ENCODE assay signal across 26 mouse cellular contexts in genomic region chr16:33765477-33765876, GRCm38 (mm10). TPM values are rescaled to one million over a fixed set of nuclear protein-coding genes. Genes with fewer than 3 reads are reported as not detected.
A peak's percentile ranks its signal among the peaks of the same experiment; 100 is the strongest.
DNase-seq lines count a peak whose midpoint lies in the region; ATAC-seq lines count a peak whose summit lies in the region.
"Had no signal": no experiment of that assay in that cellular context is flagged by ENCODE, and none has a peak within 500 bp of the region (broad histone marks: within the 10 kb centered on the region; RNA-seq: fewer than 3 reads in every experiment).

No protein-coding gene starts in this region.

- H3K36me3 ChIP-seq in forebrain, embryonic 13.5 days (ENCODE audit: poor library complexity, severe bottlenecking): peaks cover 40% of the 10 kb centered on the region
- H3K36me3 ChIP-seq in forebrain, embryonic 16.5 days (ENCODE audit: control insufficient read depth, insufficient read depth): no peaks in the 10 kb centered on the region
- peaks cover 5% of the 10 kb centered on the region; the same call in 1 of the 2 replicates for H3K36me3 ChIP-seq in intestine, embryonic 16.5 days (ENCODE audit: control insufficient read depth, insufficient read depth, low read length)
- H3K36me3 ChIP-seq in midbrain, embryonic 14.5 days (ENCODE audit: control insufficient read depth, insufficient read depth, low read length): no peaks in the 10 kb centered on the region
- 0 out of 2 replicates have a peak, but pooled peaks cover 7% of the 10 kb centered on the region for H3K36me3 ChIP-seq in heart, embryonic 11.5 days (ENCODE audit: control insufficient read depth, insufficient read depth, low read length)

- H3K27ac ChIP-seq in forebrain, embryonic 13.5 days: peak overlapping the region; percentile 59
- H3K27ac ChIP-seq in forebrain, embryonic 16.5 days (ENCODE audit: low read length): no peak overlapping the region
- peak overlapping the region; percentile 92 for H3K27ac ChIP-seq in intestine, embryonic 16.5 days (ENCODE audit: low read length)
- peak overlapping the region; percentile 53 for H3K27ac ChIP-seq in midbrain, embryonic 14.5 days (replicated peaks; ENCODE audit: low read depth, low read length)
- H3K27ac ChIP-seq in heart, embryonic 11.5 days (ENCODE audit: low read depth, low read length): no peak overlapping the region
- H3K27ac ChIP-seq: heart, adult 2 months; hindbrain, embryonic 14.5 days; layer of hippocampus, adult 2 months; limb, embryonic 13.5 days; liver, embryonic 12.5 days had no signal

- no peak for DNase-seq in midbrain, embryonic 14.5 days
- DNase-seq in layer of hippocampus, adult 8-10 months (ENCODE audit: low spot score in 2 of 2): no peak
- no peak for DNase-seq in layer of hippocampus, adult 9-10 months (ENCODE audit: low spot score)
- DNase-seq: cerebellum, adult 11 months; cerebellum, postnatal 10 days; gastrocnemius, postnatal 36 days; heart, adult 2 months; heart, postnatal 36 days; kidney, postnatal 25 days; lung, adult 18-20 months; lung, postnatal 10 days; right cerebral cortex, postnatal 25 days; thymus, adult 2 months; thymus, postnatal 4 days had no signal

- WGBS in forebrain, embryonic 13.5 days: 94% methylated on average over 2 of the region's 2 CpGs
- 92% methylated on average over 2 of the region's 2 CpGs for WGBS in forebrain, embryonic 16.5 days
- 92% methylated on average over 2 of the region's 2 CpGs for WGBS in intestine, embryonic 16.5 days
- WGBS in midbrain, embryonic 14.5 days: 93% methylated on average over 2 of the region's 2 CpGs
- 82% methylated on average over 2 of the region's 2 CpGs for WGBS in heart, embryonic 11.5 days (ENCODE audit: insufficient replicate concordance)

- no peak overlapping the region for H3K4me2 ChIP-seq in forebrain, embryonic 13.5 days
- H3K4me2 ChIP-seq in forebrain, embryonic 16.5 days (ENCODE audit: low read length): no peak overlapping the region
- 0 out of 2 replicates have a peak overlapping the region, but pooled peaks have one; percentile 28 for H3K4me2 ChIP-seq in intestine, embryonic 16.5 days (ENCODE audit: low read depth, low read length)
- H3K4me2 ChIP-seq in midbrain, embryonic 14.5 days (ENCODE audit: low read length): no peak overlapping the region
- no peak overlapping the region for H3K4me2 ChIP-seq in heart, embryonic 11.5 days
- H3K4me2 ChIP-seq: limb, embryonic 13.5 days had no signal

- H3K27me3 ChIP-seq in forebrain, embryonic 13.5 days: no peaks in the 10 kb centered on the region
- H3K27me3 ChIP-seq in forebrain, embryonic 16.5 days (replicated peaks; ENCODE audit: control insufficient read depth, insufficient read depth, low read length): no peaks in the 10 kb centered on the region
- no peaks in the 10 kb centered on the region for H3K27me3 ChIP-seq in intestine, embryonic 16.5 days (replicated peaks; ENCODE audit: control insufficient read depth, insufficient read depth, low read length)
- H3K27me3 ChIP-seq in midbrain, embryonic 14.5 days (ENCODE audit: control insufficient read depth, insufficient read depth, low read length): no peaks in the 10 kb centered on the region
- no peaks in the 10 kb centered on the region for H3K27me3 ChIP-seq in heart, embryonic 11.5 days (ENCODE audit: control insufficient read depth, insufficient read depth, low read length)
- H3K27me3 ChIP-seq: limb, embryonic 13.5 days; liver, embryonic 12.5 days had no signal

- peaks cover 21% of the 10 kb centered on the region for H3K4me1 ChIP-seq in forebrain, embryonic 13.5 days
- H3K4me1 ChIP-seq in forebrain, embryonic 16.5 days (replicated peaks; ENCODE audit: control insufficient read depth, insufficient read depth, low read length): peaks cover 18% of the 10 kb centered on the region
- H3K4me1 ChIP-seq in intestine, embryonic 16.5 days (ENCODE audit: control insufficient read depth, insufficient read depth, low read length): peaks cover 21% of the 10 kb centered on the region
- peaks cover 12% of the 10 kb centered on the region for H3K4me1 ChIP-seq in midbrain, embryonic 14.5 days (ENCODE audit: control insufficient read depth, insufficient read depth, low read length)
- H3K4me1 ChIP-seq in heart, embryonic 11.5 days (ENCODE audit: control insufficient read depth, insufficient read depth, low read length): no peaks in the 10 kb centered on the region

- H3K9ac ChIP-seq in forebrain, embryonic 13.5 days: no peak overlapping the region
- H3K9ac ChIP-seq in forebrain, embryonic 16.5 days (replicated peaks; ENCODE audit: low read depth, low read length): no peak overlapping the region
- H3K9ac ChIP-seq in intestine, embryonic 16.5 days (ENCODE audit: low read depth, low read length): no peak overlapping the region; the same call in 1 of the 2 replicates
- H3K9ac ChIP-seq in midbrain, embryonic 14.5 days (replicated peaks; ENCODE audit: low read length): no peak overlapping the region
- H3K9ac ChIP-seq in heart, embryonic 11.5 days (ENCODE audit: low read depth, low read length): no peak overlapping the region
- H3K9ac ChIP-seq: hindbrain, embryonic 14.5 days; limb, embryonic 13.5 days; liver, embryonic 12.5 days had no signal

- no peak for ATAC-seq in forebrain, embryonic 13.5 days
- ATAC-seq in forebrain, embryonic 16.5 days: no peak
- no peak for ATAC-seq in intestine, embryonic 16.5 days
- no peak for ATAC-seq in midbrain, embryonic 14.5 days (ENCODE audit: low FRiP score, low TSS enrichment)
- ATAC-seq in heart, embryonic 11.5 days (replicated peaks; ENCODE audit: insufficient number of reproducible peaks, low FRiP score, low TSS enrichment): no peak
- ATAC-seq: CD4-positive, CD25-positive, alpha-beta regulatory T cell, adult 4 months; inflammation-experienced regulatory T-cells, adult 6 months; liver, embryonic 12.5 days had no signal

- no peak overlapping the region for H3K4me3 ChIP-seq in forebrain, embryonic 13.5 days
- no peak overlapping the region for H3K4me3 ChIP-seq in forebrain, embryonic 16.5 days (replicated peaks; ENCODE audit: low read length)
- H3K4me3 ChIP-seq in intestine, embryonic 16.5 days (ENCODE audit: low read length): no peak overlapping the region
- no peak overlapping the region for H3K4me3 ChIP-seq in midbrain, embryonic 14.5 days (replicated peaks; ENCODE audit: low read depth, low read length)
- H3K4me3 ChIP-seq in heart, embryonic 11.5 days (ENCODE audit: low read depth, low read length): no peak overlapping the region
- H3K4me3 ChIP-seq: heart, adult 2 months; limb, embryonic 13.5 days; liver, embryonic 12.5 days had no signal

- H3K9me3 ChIP-seq in forebrain, embryonic 13.5 days (replicated peaks): no peaks in the 10 kb centered on the region
- no peaks in the 10 kb centered on the region for H3K9me3 ChIP-seq in forebrain, embryonic 16.5 days (ENCODE audit: control insufficient read depth, low read length)
- H3K9me3 ChIP-seq in intestine, embryonic 16.5 days (ENCODE audit: control insufficient read depth, low read length): no peaks in the 10 kb centered on the region
- no peaks in the 10 kb centered on the region for H3K9me3 ChIP-seq in midbrain, embryonic 14.5 days (ENCODE audit: control insufficient read depth, low read length)
- H3K9me3 ChIP-seq in heart, embryonic 11.5 days (replicated peaks; ENCODE audit: control insufficient read depth, low read length): no peaks in the 10 kb centered on the region
- H3K9me3 ChIP-seq: limb, embryonic 13.5 days; liver, embryonic 12.5 days had no signal

RNA-seq across cellular contexts. Expression of gene Muc13, which starts 28.4 kb away (rescaled TPM):
- 0.08 TPM in 1 of 2 replicates, not detected in the other for polyA plus RNA-seq in forebrain, embryonic 13.5 days (2015; fragmentation: Nextera tagmentation; extraction: Ambion mirVana)
- polyA plus RNA-seq in forebrain, embryonic 16.5 days (2015; fragmentation: Nextera tagmentation; extraction: Ambion mirVana): 0.11 TPM in 1 of 2 replicates, not detected in the other
- 358 and 407 TPM in 2 replicates for polyA plus RNA-seq in intestine, embryonic 16.5 days (2015; fragmentation: Nextera tagmentation; extraction: Ambion mirVana)
- polyA plus RNA-seq in midbrain, embryonic 14.5 days (2014; fragmentation: Nextera tagmentation; extraction: Ambion mirVana): not detected in 2 replicates
- 0.39 and 0.56 TPM in 2 replicates for polyA plus RNA-seq in heart, embryonic 11.5 days (2014; fragmentation: Nextera tagmentation; extraction: Ambion mirVana)
- not detected for total RNA-seq in layer of hippocampus, adult 8-10 months (2022)
- total RNA-seq: gastrocnemius, adult 18-20 months; gastrocnemius, postnatal 36 days; heart, adult 2 months; layer of hippocampus, adult 2 months had no signal
- polyA plus RNA-seq: heart, embryonic 14.5 days; hindbrain, embryonic 14.5 days had no signal

Comparison
In these comparisons a context has a peak if more than half of its experiments do, and no peak if none do; other contexts are left out.
1. H3K27ac ChIP-seq: peak in forebrain, embryonic 13.5 days (single experiment), intestine, embryonic 16.5 days (single experiment) and midbrain, embryonic 14.5 days (single experiment); none in forebrain, embryonic 16.5 days (single experiment) and heart, embryonic 11.5 days (single experiment).
2. RNA of gene Muc13, which starts 28.4 kb away (polyA plus RNA-seq): 358 to 407 TPM in intestine, embryonic 16.5 days; 0.39 to 0.56 TPM in heart, embryonic 11.5 days, 0.11 TPM in forebrain, embryonic 16.5 days, 0.08 TPM in forebrain, embryonic 13.5 days and not detected in midbrain, embryonic 14.5 days; every median in the first group is over 100 times any median in the second.